In genomic region chr11:97578286-97578685, GRCm38 (mm10) we compare ENCODE assay signal across 12 mouse cellular contexts. TPM values are rescaled to one million over a fixed set of nuclear protein-coding genes. Genes with fewer than 3 reads are reported as not detected.
DNase-seq lines count a peak whose midpoint lies in the region; ATAC-seq lines count a peak whose summit lies in the region.
"Had no signal": no experiment of that assay in that cellular context is flagged by ENCODE, and none has a peak within 500 bp of the region (broad histone marks: within the 10 kb centered on the region; RNA-seq: fewer than 3 reads in every experiment).

No protein-coding gene starts in this region.

- no peak for ATAC-seq in CD4-positive, CD25-positive, alpha-beta regulatory T cell, adult 4 months
- ATAC-seq in inflammation-experienced regulatory T-cells, adult 6 months = no peak
- ATAC-seq: intestine, postnatal 0 days had no signal

- peak; percentile 54 for DNase-seq in cerebellum, adult 11 months
- no peak for DNase-seq in cerebellum, postnatal 4 days (ENCODE audit: low spot score in 2 of 2)
- DNase-seq in thymus, postnatal 4 days = peak; percentile 5
- no peak for DNase-seq in thymus, postnatal 0 days (ENCODE audit: low spot score)
- DNase-seq in lung, adult 18-20 months = peak; percentile 81 to 87
- DNase-seq in testis, postnatal 14 days (ENCODE audit: low spot score) = peak; percentile 51
- DNase-seq: adrenal gland, postnatal 36 days; gastrocnemius, adult 2 months; heart, postnatal 10 days had no signal

RNA-seq across cellular contexts. Expression of gene Srcin1, which starts 2.3 kb away (rescaled TPM):
- 0.05 and 0.06 TPM in 2 replicates for polyA plus RNA-seq in thymus, postnatal 0 days (2015; fragmentation: Nextera tagmentation; extraction: Ambion mirVana)
- not detected for polyA plus RNA-seq in CD4-positive, CD25-positive, alpha-beta regulatory T cell, adult 4 months (2017; shearing (Covaris generic))
- not detected for polyA plus RNA-seq in inflammation-experienced regulatory T-cells, adult 6 months (2017; shearing (Covaris generic))

RNA-seq across cellular contexts. Expression of gene Epop, which starts 51.2 kb away (rescaled TPM):
- 1.8 and 2.2 TPM in 2 replicates for polyA plus RNA-seq in thymus, postnatal 0 days (2015; fragmentation: Nextera tagmentation; extraction: Ambion mirVana)
- under 1 TPM; 0.43 to 0.78 TPM for polyA plus RNA-seq in CD4-positive, CD25-positive, alpha-beta regulatory T cell, adult 4 months (2017; shearing (Covaris generic))
- under 1 TPM; 0.24 to 0.48 (median 0.45) TPM for polyA plus RNA-seq in inflammation-experienced regulatory T-cells, adult 6 months (2017; shearing (Covaris generic))

Comparison
In these comparisons a context has a peak if more than half of its experiments do, and no peak if none do; other contexts are left out.
1. DNase-seq: peak in cerebellum, adult 11 months (single experiment), thymus, postnatal 4 days (single experiment), lung, adult 18-20 months (2 of 2) and testis, postnatal 14 days (single experiment); none in cerebellum, postnatal 4 days (0 of 2) and thymus, postnatal 0 days (single experiment).